Mouse (Mus musculus): ENCODE results near the gene Keap1. TPM values are rescaled to one million over a fixed set of nuclear protein-coding genes. Genes with fewer than 3 reads are reported as not detected.
A peak's percentile ranks its signal among the peaks of the same experiment; 100 is the strongest.
"Not testable (repeated sequence)": the region's sequence is repeated elsewhere in the genome, so short reads cannot be mapped to it uniquely, and the experiment has no call there.

Keap1 gene
- total RNA-seq (2021): 10 to 100 TPM; 58.3 to 61.5 TPM
- long read RNA-seq, transcript Keap1-202 (5 exons, 3,614 nt): minor isoform, 10 of 59 reads
- long read RNA-seq, transcript Keap1-204 (6 exons, 2,163 nt): minor isoform, 9 of 59 reads
- long read RNA-seq, transcript Keap1-201 (6 exons, 3,172 nt): major isoform, 27 of 59 reads
- long read RNA-seq, partial matches to known transcripts: 4 of 59 reads
- long read RNA-seq, other reads (novel, unspliced or antisense): 6 of 59 reads

DNA sequence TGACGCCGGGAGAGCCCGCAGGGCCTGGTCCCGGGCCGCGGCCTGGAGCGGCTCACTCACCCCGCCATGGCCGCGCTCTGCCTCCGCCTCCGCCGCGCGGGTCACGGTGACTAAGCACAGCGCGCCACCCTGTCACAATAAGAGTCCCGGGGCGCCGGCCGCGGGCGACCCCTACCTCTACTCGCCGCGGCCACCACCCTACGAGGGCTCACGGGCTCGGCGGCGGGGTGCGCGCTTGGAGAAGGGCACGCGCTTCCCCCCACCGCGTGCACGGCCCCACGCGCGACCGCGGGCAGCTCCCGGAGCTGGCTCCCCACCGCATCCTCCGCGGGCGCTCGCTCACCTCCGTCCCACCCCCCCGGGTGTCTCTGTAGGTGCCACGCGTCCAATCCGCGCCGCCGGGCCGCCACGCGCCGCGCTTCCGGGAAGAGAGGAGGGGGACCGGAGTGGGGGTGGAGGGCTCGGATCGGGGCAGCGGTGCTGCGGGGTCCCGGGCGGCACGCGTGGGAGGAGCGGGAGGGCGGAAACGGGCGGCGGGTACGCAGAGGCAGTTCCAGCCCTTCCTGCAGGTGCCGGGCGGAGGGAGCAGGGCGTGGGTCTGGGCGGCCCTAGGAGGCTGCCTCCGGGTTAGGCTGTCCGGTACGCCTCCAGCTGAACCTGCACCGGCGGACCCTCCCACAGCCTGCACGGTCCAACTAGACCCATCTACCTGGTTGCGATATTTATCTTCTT lies at the start of gene Keap1:
Gene Keap1 (minus strand): TSS at position 629 of the 732 bp plus-strand sequence.
- DNase-seq (ENCODE audit: low spot score in 2 of 2): peak; percentile 61 to 76

GRCm38 (mm10) chr9:21288404-21289336 lies 49.5 kb upstream of the Keap1 start:
- no peak for DNase-seq (ENCODE audit: low spot score in 2 of 2)

DNA sequence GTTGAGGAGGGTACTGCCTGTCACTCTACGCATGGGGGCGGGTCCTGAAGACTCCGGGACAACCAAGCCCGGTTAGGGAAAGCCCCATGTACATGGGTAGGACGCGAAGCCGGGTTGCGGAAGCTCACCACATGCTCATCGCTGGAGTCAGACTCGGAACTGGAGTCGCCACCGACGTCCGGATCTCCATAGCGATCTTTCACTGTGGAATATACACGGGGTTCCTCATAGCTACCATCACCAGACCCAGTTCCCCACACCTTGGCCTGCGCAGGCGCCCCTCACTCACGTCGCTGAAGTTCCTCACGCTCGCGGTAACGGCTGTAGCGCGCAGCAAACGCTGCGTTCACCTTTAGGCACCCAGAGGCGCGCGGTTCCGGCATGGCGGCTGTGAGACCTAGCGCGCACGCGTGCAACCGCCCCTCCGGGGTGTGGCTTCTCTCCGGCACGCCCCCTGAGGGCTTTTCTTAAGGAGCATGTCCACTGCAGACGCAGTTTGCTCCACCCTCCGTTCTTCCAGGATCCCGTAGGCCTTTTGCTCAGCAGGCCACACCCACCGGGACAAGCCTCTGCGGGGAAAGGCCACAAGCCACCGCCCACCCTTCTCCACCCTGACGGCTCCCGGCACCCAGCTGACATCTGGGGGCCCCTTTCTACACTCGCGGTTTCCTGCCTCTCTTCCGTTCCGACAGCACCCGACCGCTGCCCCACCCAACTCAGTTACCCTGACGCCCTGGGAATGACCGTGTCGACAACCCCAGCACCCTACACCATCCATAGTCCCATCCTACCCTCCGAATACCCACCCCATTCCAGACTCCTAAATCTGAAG lies 48.6 kb upstream of the Keap1 start, which contains the start of gene Kri1:
Gene Kri1 (minus strand): TSS at position 399 of the 832 bp plus-strand sequence.
- DNase-seq (ENCODE audit: low spot score in 2 of 2): peak; percentile 95 to 97

DNA sequence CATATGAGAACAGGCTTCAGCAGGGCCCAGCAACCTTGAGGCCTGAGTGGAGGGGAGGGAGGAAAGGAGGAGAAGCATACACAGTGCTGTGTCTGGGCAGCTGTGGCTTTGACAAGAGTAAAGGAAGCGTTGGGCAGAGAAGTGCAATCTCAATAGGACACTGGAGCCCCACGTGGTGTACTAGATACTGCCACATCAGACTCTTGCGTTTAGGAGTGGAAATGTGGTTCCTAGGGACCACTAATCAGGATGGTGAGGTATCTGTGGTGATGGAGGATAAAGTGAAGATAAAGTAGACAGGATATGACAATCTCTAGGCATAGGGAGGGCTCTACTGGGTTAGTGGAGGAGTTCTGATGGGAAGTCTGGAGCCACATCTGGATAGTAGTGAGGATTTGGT lies 47.6 kb upstream of the Keap1 start:
- DNase-seq (ENCODE audit: low spot score in 2 of 2): no peak

DNA sequence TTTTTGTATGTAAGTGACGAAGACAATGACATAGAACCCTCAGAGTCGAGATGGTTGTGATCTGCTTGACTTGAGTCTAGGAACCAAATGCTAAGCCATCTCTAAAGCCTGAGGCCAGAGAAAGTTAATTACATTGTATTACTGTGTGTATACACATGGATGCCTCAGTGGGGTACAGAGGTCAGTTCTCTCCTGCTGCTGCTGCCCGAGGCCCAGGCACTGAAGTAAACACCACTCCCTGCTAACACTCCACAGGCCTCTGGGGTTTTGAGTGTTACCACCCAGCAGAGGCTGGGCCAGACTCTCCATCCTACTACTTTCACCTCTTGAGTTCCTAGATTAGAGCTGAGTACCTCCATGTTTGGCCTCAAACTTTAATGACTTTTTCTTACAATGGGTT lies 44.8 kb upstream of the Keap1 start:
- DNase-seq (ENCODE audit: low spot score in 2 of 2): no peak

DNA sequence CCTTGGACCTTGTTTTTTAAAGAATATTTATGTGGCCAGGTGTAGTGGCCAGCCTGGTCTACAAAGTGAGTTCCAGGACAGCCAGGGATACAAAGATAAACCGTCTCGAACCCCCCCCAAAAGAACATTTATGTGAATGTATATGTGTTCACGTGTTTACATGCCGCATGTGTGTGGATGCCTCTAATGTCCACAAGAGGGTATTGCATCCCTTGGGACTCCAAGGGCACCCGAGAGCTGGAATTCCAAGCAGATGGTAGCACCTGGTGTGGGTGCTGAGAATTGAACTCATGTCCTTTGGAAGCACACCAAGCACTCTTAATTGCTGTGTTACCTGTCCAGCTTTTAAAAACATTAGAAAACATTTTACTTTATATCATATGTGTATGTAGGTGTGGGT lies 44.4 kb upstream of the Keap1 start:
- no peak for DNase-seq (ENCODE audit: low spot score in 2 of 2)

DNA sequence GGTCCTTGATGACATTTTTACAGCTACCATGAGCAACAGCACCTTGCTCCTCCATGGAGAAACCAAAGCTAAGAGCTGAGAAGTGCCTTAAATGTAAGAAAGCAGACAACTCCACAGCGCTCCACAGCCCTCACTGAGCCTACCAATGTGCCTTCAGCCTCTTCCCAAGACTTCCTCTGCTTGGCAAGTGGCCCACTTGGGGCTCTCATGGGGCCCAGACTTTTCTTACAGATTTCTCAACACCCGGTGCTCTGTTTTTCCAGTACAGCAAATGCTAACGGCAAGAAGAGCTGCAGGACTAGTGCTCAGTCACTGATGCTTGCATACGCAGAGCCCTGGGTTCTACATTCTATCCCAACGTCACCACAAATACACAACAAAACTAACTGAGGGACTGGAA lies 38.6 kb upstream of the Keap1 start:
- DNase-seq (ENCODE audit: low spot score in 2 of 2): no peak

GRCm38 (mm10) chr9:21276307-21276706 lies 37.1 kb upstream of the Keap1 start:
- no peak for DNase-seq (ENCODE audit: low spot score in 2 of 2)

DNA sequence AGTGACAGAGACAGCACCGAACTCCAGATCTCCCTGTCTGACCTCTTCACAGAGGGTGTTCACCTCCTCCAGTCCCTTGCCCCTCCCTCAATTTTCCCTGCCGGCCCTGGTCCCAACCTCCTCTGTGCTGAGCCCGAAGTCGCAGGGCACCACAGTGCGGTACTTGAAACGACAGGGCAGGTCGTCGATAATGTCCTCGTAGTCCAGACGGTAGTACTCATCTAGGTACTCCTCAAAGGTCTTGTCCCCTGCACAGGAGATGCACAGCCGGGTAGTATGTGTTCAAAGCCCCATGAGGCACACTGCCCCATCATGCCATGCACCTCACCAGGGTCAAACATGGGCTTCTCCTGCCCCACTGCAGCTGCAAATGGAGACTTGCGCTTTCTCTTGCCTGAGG lies 36.6 kb upstream of the Keap1 start:
- no peak for DNase-seq (ENCODE audit: low spot score in 2 of 2)

- no peak for DNase-seq (ENCODE audit: low spot score in 2 of 2)
Measured at GRCm38 (mm10) chr9:21275013-21275710, 36.0 kb upstream of the Keap1 start.

DNA sequence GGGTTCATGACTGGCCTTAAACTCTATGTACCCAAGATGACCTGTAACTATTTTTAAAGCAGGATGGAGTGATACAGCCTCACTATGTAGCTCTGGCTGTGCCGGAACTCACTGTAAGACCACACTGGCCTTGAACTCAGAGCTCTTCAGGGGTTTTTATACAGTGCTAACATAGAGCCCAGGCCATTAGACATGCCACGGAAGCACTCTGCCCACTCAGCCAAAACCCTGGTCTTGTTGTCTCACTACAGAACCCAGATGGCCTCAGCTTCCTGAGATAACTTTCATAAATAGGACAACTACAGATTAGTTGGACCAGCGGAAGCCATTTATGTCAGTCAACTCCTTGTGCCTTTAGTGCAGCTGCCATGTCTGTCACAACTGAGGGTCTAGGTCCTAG lies 35.2 kb upstream of the Keap1 start:
- DNase-seq (ENCODE audit: low spot score in 2 of 2): no peak

DNA sequence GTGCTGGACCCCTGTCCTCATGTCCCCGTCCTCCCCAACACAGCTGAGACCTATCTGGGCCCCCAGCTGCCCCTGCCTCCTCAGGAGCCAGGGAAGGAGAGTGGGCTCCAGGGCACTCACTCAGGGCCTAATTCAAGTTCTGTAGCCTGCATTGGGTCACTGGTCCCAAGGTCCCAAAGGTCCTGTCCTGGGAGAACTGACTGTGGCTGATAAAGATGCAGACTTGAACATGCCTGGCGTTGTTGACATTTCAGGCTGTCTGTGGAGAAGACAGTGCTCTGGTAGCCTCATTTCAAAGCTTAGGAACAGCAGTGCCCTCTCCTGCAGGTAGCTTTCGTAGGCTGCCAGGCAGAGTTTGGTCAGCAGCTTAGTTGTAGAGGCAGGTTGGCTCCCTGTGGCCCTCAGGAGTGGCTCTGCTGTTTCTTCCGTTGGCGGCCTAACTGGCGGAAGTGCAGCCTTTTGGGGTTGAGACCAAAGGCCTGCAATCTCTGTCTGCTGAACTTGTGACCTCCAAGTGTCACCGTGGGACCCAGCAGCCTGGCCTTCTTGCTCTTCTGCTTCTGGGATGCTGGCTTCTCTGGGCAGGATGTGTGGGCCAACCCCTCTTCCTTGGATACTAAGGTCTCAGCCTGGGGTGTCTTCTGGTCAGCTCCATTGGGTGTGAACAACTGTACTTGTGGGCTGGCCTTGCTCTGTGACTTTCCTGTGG lies 34.5 kb upstream of the Keap1 start:
- DNase-seq (ENCODE audit: low spot score in 2 of 2): no peak

DNA sequence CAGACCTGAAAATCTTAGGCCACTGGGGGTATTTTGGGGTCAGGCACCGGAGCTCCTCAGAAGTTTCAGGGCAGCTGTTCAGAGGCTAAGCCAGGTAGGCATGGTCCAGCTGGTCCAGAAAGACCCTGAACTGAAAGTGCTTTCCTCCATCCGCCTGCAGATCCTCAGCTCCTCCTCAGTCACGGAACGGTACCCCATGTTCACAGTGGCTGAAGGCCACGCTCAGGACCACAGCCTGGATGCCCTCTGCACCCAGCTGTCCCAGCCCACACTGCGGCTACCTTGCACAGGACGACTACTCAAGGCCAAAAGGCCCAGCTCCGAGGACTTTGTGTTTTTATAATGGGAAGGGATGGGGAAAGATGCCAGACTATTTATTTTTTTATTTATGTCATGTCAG lies 33.9 kb upstream of the Keap1 start:
- no peak for DNase-seq (ENCODE audit: low spot score in 2 of 2)

DNA sequence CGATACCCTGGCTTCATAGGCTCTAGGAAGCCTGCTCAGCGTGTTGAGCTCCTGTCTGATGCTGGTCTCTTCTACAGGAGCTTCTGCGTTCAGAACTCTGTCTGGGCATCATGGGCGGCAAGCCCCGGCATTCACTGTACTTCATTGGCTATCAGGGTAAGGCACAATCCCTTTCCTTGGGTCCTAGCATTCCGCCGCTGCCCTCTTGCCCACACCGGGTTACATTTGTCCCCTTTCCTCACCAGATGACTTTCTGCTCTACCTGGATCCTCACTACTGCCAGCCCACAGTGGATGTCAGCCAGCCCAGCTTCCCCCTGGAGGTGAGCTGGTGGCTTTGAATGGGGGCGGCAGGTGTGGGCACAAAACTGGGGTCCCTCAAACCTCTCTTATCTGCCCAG lies 33.2 kb upstream of the Keap1 start:
- no peak for DNase-seq (ENCODE audit: low spot score in 2 of 2)

- DNase-seq (ENCODE audit: low spot score in 2 of 2): not testable (repeated sequence)
Measured at GRCm38 (mm10) chr9:21269590-21269989, 30.4 kb upstream of the Keap1 start.

- DNase-seq (ENCODE audit: low spot score in 2 of 2): no peak
Measured at GRCm38 (mm10) chr9:21268305-21268704, 29.1 kb upstream of the Keap1 start.

GRCm38 (mm10) chr9:21266889-21267288 lies 27.7 kb upstream of the Keap1 start:
- no peak for DNase-seq (ENCODE audit: low spot score in 2 of 2)

GRCm38 (mm10) chr9:21265611-21266010 lies 26.4 kb upstream of the Keap1 start:
- DNase-seq (ENCODE audit: low spot score in 2 of 2): no peak

DNA sequence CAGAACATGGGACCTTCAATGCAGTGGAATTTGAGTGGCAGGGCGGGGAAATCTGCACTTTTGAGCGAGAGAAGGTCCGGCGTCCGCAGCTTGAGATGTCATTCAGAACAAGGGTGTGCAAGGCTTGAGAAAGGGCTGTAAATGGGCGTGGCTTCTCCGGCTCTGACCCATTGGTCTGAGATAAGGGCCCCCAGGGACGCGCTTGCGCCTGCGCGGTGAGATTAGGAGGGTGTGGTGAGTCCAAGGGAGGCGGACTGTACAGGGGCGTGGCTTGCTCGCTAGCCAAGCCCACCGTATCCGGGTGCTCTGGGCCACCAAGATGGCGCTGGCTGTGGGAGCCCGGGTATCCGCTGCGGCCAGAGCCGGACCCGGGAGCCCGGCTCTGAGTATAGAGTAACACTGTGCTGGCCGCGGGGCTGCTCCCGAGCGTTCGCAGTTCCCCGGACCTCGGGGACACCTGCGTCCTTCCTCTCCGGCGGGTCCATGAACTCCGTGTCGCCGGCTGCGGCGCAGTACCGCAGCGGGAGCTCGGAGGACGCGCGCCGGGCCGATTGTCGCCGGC lies 25.9 kb upstream of the Keap1 start, which contains the start of gene Atg4d:
Gene Atg4d (plus strand): TSS at position 294 of the 562 bp plus-strand sequence.
- DNase-seq (ENCODE audit: low spot score in 2 of 2): peak; percentile 97

Data from layer of hippocampus, adult 18-20 months (tissue).